Mouse (Mus musculus): ENCODE data around the gene Cd2bp2. TPM values are rescaled to one million over a fixed set of nuclear protein-coding genes. Genes with fewer than 3 reads are reported as not detected.

Cd2bp2 gene
- polyA plus RNA-seq, 1 experiment: 68.8 TPM

- DNase-seq (ENCODE audit: low spot score): no peak
Measured at GRCm38 (mm10) chr7:127142214-127142613, 53.6 kb downstream of the Cd2bp2 start.

Other genes with a start within 250 kb of the Cd2bp2 start
- gene Asphd1, start 246.5 kb downstream of the Cd2bp2 start, polyA plus RNA-seq (2012; rRNA removed): not detected in 2 replicates
- gene Sez6l2, start 245.5 kb downstream of the Cd2bp2 start, polyA plus RNA-seq (2012; rRNA removed): 0.65 and 0.72 TPM in 2 replicates
- gene Cdipt, start 220.1 kb downstream of the Cd2bp2 start, polyA plus RNA-seq (2012; rRNA removed): 118 and 119 TPM in 2 replicates
- gene Cdiptos, start 220.0 kb downstream of the Cd2bp2 start, polyA plus RNA-seq (2012; rRNA removed): 2.2 and 2.7 TPM in 2 replicates
- gene Mvp, start 181.4 kb downstream of the Cd2bp2 start, polyA plus RNA-seq (2012; rRNA removed): 46.2 and 52.7 TPM in 2 replicates
- 2.8 and 3.2 TPM in 2 replicates for gene Pagr1b, start 179.6 kb downstream of the Cd2bp2 start, polyA plus RNA-seq (2012; rRNA removed)
- 16.4 and 18.2 TPM in 2 replicates for gene Pagr1a, start 178.7 kb downstream of the Cd2bp2 start, polyA plus RNA-seq (2012; rRNA removed)
- gene Gm42742, start 175.0 kb downstream of the Cd2bp2 start, polyA plus RNA-seq (2012; rRNA removed): 66.3 and 76.5 TPM in 2 replicates
- gene Prrt2, start 174.8 kb downstream of the Cd2bp2 start, polyA plus RNA-seq (2012; rRNA removed): 9.7 and 10.2 TPM in 2 replicates
- 72.0 and 72.5 TPM in 2 replicates for gene Maz, start 169.0 kb downstream of the Cd2bp2 start, polyA plus RNA-seq (2012; rRNA removed)
- gene Kif22, start 153.6 kb downstream of the Cd2bp2 start, polyA plus RNA-seq (2012; rRNA removed): 2.3 and 2.7 TPM in 2 replicates
- gene Zg16, start 108.7 kb downstream of the Cd2bp2 start, polyA plus RNA-seq (2012; rRNA removed): 0.15 and 0.34 TPM in 2 replicates
- 4.4 and 6.0 TPM in 2 replicates for gene AI467606, start 104.7 kb downstream of the Cd2bp2 start, polyA plus RNA-seq (2012; rRNA removed)
- gene Qprt, start 73.8 kb downstream of the Cd2bp2 start, polyA plus RNA-seq (2012; rRNA removed): 0.80 and 0.81 TPM in 2 replicates
- gene Spn, start 58.2 kb downstream of the Cd2bp2 start, polyA plus RNA-seq (2012; rRNA removed): 1.2 and 1.9 TPM in 2 replicates
- 23.0 and 30.1 TPM in 2 replicates for gene Tbc1d10b, start 12.4 kb upstream of the Cd2bp2 start, polyA plus RNA-seq (2012; rRNA removed)
- 1.2 and 2.1 TPM in 2 replicates for gene Mylpf, start 12.8 kb upstream of the Cd2bp2 start, polyA plus RNA-seq (2012; rRNA removed)
- gene Zfp553, start 37.0 kb upstream of the Cd2bp2 start, polyA plus RNA-seq (2012; rRNA removed): 10.0 and 10.5 TPM in 2 replicates
- 19.4 and 22.0 TPM in 2 replicates for gene Sept1, start 37.1 kb upstream of the Cd2bp2 start, polyA plus RNA-seq (2012; rRNA removed)
- 49.8 and 54.0 TPM in 2 replicates for gene Zfp771, start 48.2 kb upstream of the Cd2bp2 start, polyA plus RNA-seq (2012; rRNA removed)
- 19.2 and 24.9 TPM in 2 replicates for gene Dctpp1, start 64.7 kb upstream of the Cd2bp2 start, polyA plus RNA-seq (2012; rRNA removed)
- 19.8 and 21.1 TPM in 2 replicates for gene Sephs2, start 78.0 kb upstream of the Cd2bp2 start, polyA plus RNA-seq (2012; rRNA removed)
- gene Itgal, start 100.2 kb upstream of the Cd2bp2 start, polyA plus RNA-seq (2012; rRNA removed): 3.4 and 3.5 TPM in 2 replicates
- 16.9 and 19.8 TPM in 2 replicates for gene Zfp768, start 149.5 kb upstream of the Cd2bp2 start, polyA plus RNA-seq (2012; rRNA removed)
- 7.5 and 9.0 TPM in 2 replicates for gene Zfp747, start 180.0 kb upstream of the Cd2bp2 start, polyA plus RNA-seq (2012; rRNA removed)
- 3.7 and 3.9 TPM in 2 replicates for gene 9130019O22Rik, start 191.1 kb upstream of the Cd2bp2 start, polyA plus RNA-seq (2012; rRNA removed)
- 6.2 and 6.8 TPM in 2 replicates for gene E430018J23Rik, start 197.6 kb upstream of the Cd2bp2 start, polyA plus RNA-seq (2012; rRNA removed)
- 7.8 and 9.7 TPM in 2 replicates for gene Zfp764, start 210.8 kb upstream of the Cd2bp2 start, polyA plus RNA-seq (2012; rRNA removed)
- 19.5 and 20.2 TPM in 2 replicates for gene Zfp688, start 226.0 kb upstream of the Cd2bp2 start, polyA plus RNA-seq (2012; rRNA removed)